Mouse (Mus musculus) liver, adult 2 months (tissue): ENCODE data around the gene Zfp831.

Experiments
- CTCF ChIP-seq: fragments of 200-500 bp; IDR thresholded peaks from 2 replicates; pipeline ENCODE4 v1.5.1; 2011; ENCODE audit warnings: low read depth, low read length, control low read depth
- POLR2A ChIP-seq: fragments of 200-500 bp; IDR thresholded peaks from 2 replicates; pipeline ENCODE4 v1.6.1; 2011; ENCODE audit warnings: low read length, control low read depth; ENCODE audit not compliant: insufficient read depth; ENCODE audit errors: extremely low read depth

DNA sequence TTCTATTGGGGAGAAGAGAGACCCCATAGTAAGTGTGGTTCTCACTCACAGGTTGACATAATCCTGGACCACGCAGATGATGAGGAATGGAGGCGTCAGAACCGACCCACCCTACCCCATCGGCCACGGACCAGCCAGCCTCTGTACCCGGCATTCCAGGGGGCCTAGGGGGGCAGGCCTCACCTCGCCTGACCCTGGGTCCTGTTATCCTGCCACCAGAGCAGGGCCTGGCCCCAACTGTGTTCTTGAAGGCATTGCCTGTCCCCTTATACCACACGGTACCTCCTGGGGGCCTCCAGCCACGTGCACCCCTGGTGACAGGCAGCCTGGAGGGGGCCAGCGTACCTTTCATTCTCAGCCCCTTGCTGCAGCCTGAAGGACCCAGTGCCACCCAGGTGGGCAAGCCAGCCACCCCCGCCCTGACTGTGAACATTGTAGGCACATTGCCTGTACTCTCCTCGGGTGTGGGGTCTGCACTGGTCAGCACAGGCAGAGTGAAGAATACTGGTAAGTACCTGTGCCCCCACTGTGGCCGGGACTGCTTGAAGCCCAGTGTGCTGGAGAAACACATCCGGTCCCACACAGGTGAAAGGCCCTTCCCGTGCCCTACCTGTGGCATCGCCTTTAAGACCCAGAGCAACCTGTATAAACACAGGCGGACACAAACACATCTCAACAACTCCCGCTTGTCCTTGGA lies at the start of gene Zfp831:
- TF ChIP-seq POLR2A = no peak
- TF ChIP-seq CTCF = no peak
